Mouse (Mus musculus): ENCODE measurements around the gene Ttc33. TPM values are rescaled to one million over a fixed set of nuclear protein-coding genes. Genes with fewer than 3 reads are reported as not detected.
"Not testable (repeated sequence)": the region's sequence is repeated elsewhere in the genome, so short reads cannot be mapped to it uniquely, and the experiment has no call there.

Gene Ttc33
- polyA plus RNA-seq, 1 experiment from 2014 or later = 45.1 TPM

- no peak for ATAC-seq (replicated peaks; ENCODE audit: low FRiP score)
- Histone ChIP-seq H3K9me3 (replicated peaks) (no peaks in the 10 kb centered on the region), H3K4me2 (no peak overlapping the region), H3K36me3 (peaks cover 28% of the 10 kb centered on the region), H3K4me3 (replicated peaks) (no peak overlapping the region), H3K4me1 (peaks cover 21% of the 10 kb centered on the region), H3K27ac (no peak overlapping the region), H3K27me3 (no peaks in the 10 kb centered on the region), H3K9ac (no peak overlapping the region)
- WGBS = 79% methylated on average over 1 of the region's 1 CpGs
Observed at GRCm38 (mm10) chr15:5188029-5188428, 2.7 kb downstream of the Ttc33 start.

GRCm38 (mm10) chr15:5189504-5190093 lies 4.3 kb downstream of the Ttc33 start:
- H3K4me1 ChIP-seq = peaks cover 17% of the 10 kb centered on the region
- WGBS = 72% methylated on average over 10 of the region's 10 CpGs
- no peak for ATAC-seq (replicated peaks; ENCODE audit: low FRiP score)
- peaks cover 32% of the 10 kb centered on the region for H3K36me3 ChIP-seq
- no peak overlapping the region for H3K4me2 ChIP-seq
- H3K9me3 ChIP-seq (replicated peaks) = no peaks in the 10 kb centered on the region
- no peaks in the 10 kb centered on the region for H3K27me3 ChIP-seq
- H3K4me3 ChIP-seq (replicated peaks) = no peak overlapping the region
- no peak overlapping the region for H3K27ac ChIP-seq
- H3K9ac ChIP-seq = no peak overlapping the region

- H3K4me3 ChIP-seq (replicated peaks) = no peak overlapping the region
- H3K27ac ChIP-seq = no peak overlapping the region
- no peaks in the 10 kb centered on the region for H3K27me3 ChIP-seq
- H3K4me2 ChIP-seq = no peak overlapping the region
- H3K9me3 ChIP-seq (replicated peaks) = no peaks in the 10 kb centered on the region
- ATAC-seq (replicated peaks; ENCODE audit: low FRiP score) = no peak
- peaks cover 15% of the 10 kb centered on the region for H3K4me1 ChIP-seq
- 76% methylated on average over 3 of the region's 3 CpGs for WGBS
- peaks cover 39% of the 10 kb centered on the region for H3K36me3 ChIP-seq
- no peak overlapping the region for H3K9ac ChIP-seq
Observed at GRCm38 (mm10) chr15:5193833-5194232, 8.5 kb downstream of the Ttc33 start.

- ATAC-seq (replicated peaks; ENCODE audit: low FRiP score) = no peak
- no peak overlapping the region for H3K4me2 ChIP-seq
- H3K36me3 ChIP-seq = peaks cover 38% of the 10 kb centered on the region
- H3K27ac ChIP-seq = no peak overlapping the region
- H3K9ac ChIP-seq = no peak overlapping the region
- H3K27me3 ChIP-seq = no peaks in the 10 kb centered on the region
- 86% methylated on average over 6 of the region's 6 CpGs for WGBS
- H3K4me1 ChIP-seq = peaks cover 15% of the 10 kb centered on the region
- H3K9me3 ChIP-seq (replicated peaks) = no peaks in the 10 kb centered on the region
- H3K4me3 ChIP-seq (replicated peaks) = no peak overlapping the region
Observed at GRCm38 (mm10) chr15:5194446-5194845, 9.1 kb downstream of the Ttc33 start.

GRCm38 (mm10) chr15:5194931-5195330 lies 9.6 kb downstream of the Ttc33 start:
- 76% methylated on average over 9 of the region's 9 CpGs for WGBS
- H3K4me2 ChIP-seq = no peak overlapping the region
- H3K4me1 ChIP-seq = peaks cover 15% of the 10 kb centered on the region
- H3K27ac ChIP-seq = no peak overlapping the region
- H3K36me3 ChIP-seq = peaks cover 35% of the 10 kb centered on the region
- no peaks in the 10 kb centered on the region for H3K27me3 ChIP-seq
- no peak overlapping the region for H3K9ac ChIP-seq
- no peak for ATAC-seq (replicated peaks; ENCODE audit: low FRiP score)
- no peak overlapping the region for H3K4me3 ChIP-seq (replicated peaks)
- no peaks in the 10 kb centered on the region for H3K9me3 ChIP-seq (replicated peaks)

GRCm38 (mm10) chr15:5195987-5196514 lies 10.7 kb downstream of the Ttc33 start:
- no peaks in the 10 kb centered on the region for H3K27me3 ChIP-seq
- no peak overlapping the region for H3K4me3 ChIP-seq (replicated peaks)
- no peaks in the 10 kb centered on the region for H3K9me3 ChIP-seq (replicated peaks)
- WGBS = 55% methylated on average over 4 of the region's 4 CpGs
- H3K36me3 ChIP-seq = peaks cover 30% of the 10 kb centered on the region
- H3K4me1 ChIP-seq = peaks cover 15% of the 10 kb centered on the region
- ATAC-seq (replicated peaks; ENCODE audit: low FRiP score) = peak; percentile 85
- H3K9ac ChIP-seq = no peak overlapping the region
- peak overlapping the region; percentile 68 for H3K27ac ChIP-seq
- H3K4me2 ChIP-seq = peak overlapping the region; percentile 12; the same call in 1 of the 2 replicates

GRCm38 (mm10) chr15:5196691-5197090 lies 11.4 kb downstream of the Ttc33 start:
- H3K27me3 ChIP-seq = no peaks in the 10 kb centered on the region
- H3K9me3 ChIP-seq (replicated peaks) = no peaks in the 10 kb centered on the region
- no peak for ATAC-seq (replicated peaks; ENCODE audit: low FRiP score)
- H3K4me2 ChIP-seq = no peak overlapping the region
- no peak overlapping the region for H3K4me3 ChIP-seq (replicated peaks)
- peaks cover 25% of the 10 kb centered on the region for H3K36me3 ChIP-seq
- 58% methylated on average over 4 of the region's 4 CpGs for WGBS
- H3K4me1 ChIP-seq = peaks cover 15% of the 10 kb centered on the region
- H3K27ac ChIP-seq = peak overlapping the region; percentile 68; the same call in 1 of the 2 replicates
- H3K9ac ChIP-seq = no peak overlapping the region

GRCm38 (mm10) chr15:5205222-5205621 lies 19.9 kb downstream of the Ttc33 start:
- no peak overlapping the region for H3K9ac ChIP-seq

GRCm38 (mm10) chr15:5209116-5209515 lies 23.8 kb downstream of the Ttc33 start:
- H3K9ac ChIP-seq = no peak overlapping the region
- no peak overlapping the region for H3K4me2 ChIP-seq
- no peaks in the 10 kb centered on the region for H3K9me3 ChIP-seq (replicated peaks)
- WGBS = 98% methylated on average over 3 of the region's 3 CpGs
- no peak for ATAC-seq (replicated peaks; ENCODE audit: low FRiP score)
- H3K36me3 ChIP-seq = peaks cover 13% of the 10 kb centered on the region
- no peaks in the 10 kb centered on the region for H3K27me3 ChIP-seq
- no peak overlapping the region for H3K4me3 ChIP-seq (replicated peaks)
- no peaks in the 10 kb centered on the region for H3K4me1 ChIP-seq
- H3K27ac ChIP-seq = no peak overlapping the region

More at GRCm38 (mm10) chr15:5205222-5205621, 19.9 kb downstream of the Ttc33 start:
- H3K9me3 ChIP-seq (replicated peaks) = no peaks in the 10 kb centered on the region
- no peak overlapping the region for H3K4me3 ChIP-seq (replicated peaks)
- H3K27me3 ChIP-seq = no peaks in the 10 kb centered on the region
- H3K27ac ChIP-seq = no peak overlapping the region
- 88% methylated on average over 9 of the region's 9 CpGs for WGBS
- H3K36me3 ChIP-seq = peaks cover 7% of the 10 kb centered on the region
- no peak overlapping the region for H3K4me2 ChIP-seq
- no peaks in the 10 kb centered on the region for H3K4me1 ChIP-seq
- ATAC-seq (replicated peaks; ENCODE audit: low FRiP score) = no peak

GRCm38 (mm10) chr15:5220491-5220890 lies 35.2 kb downstream of the Ttc33 start:
- H3K27ac ChIP-seq = peak overlapping the region; percentile 37; the same call in 1 of the 2 replicates
- no peaks in the 10 kb centered on the region for H3K4me1 ChIP-seq
- H3K4me3 ChIP-seq (replicated peaks) = no peak overlapping the region
- 75% methylated on average over 6 of the region's 6 CpGs for WGBS
- no peak overlapping the region for H3K9ac ChIP-seq
- peaks cover 12% of the 10 kb centered on the region for H3K36me3 ChIP-seq
- no peaks in the 10 kb centered on the region for H3K27me3 ChIP-seq
- no peaks in the 10 kb centered on the region for H3K9me3 ChIP-seq (replicated peaks)
- no peak overlapping the region for H3K4me2 ChIP-seq
- ATAC-seq (replicated peaks; ENCODE audit: low FRiP score) = peak; percentile 66; the same call in 1 of the 2 replicates

GRCm38 (mm10) chr15:5230746-5231145 lies 45.4 kb downstream of the Ttc33 start:
- H3K9ac ChIP-seq; H3K36me3 ChIP-seq; ATAC-seq (replicated peaks; ENCODE audit: low FRiP score); H3K9me3 ChIP-seq (replicated peaks); H3K4me2 ChIP-seq; H3K27me3 ChIP-seq; H3K4me1 ChIP-seq; H3K4me3 ChIP-seq (replicated peaks); H3K27ac ChIP-seq: not testable (repeated sequence)
- whole genome bisulfite sequencing = 88% methylated on average over 10 of the region's 10 CpGs

- no peak overlapping the region for H3K4me2 ChIP-seq
- H3K9ac ChIP-seq = no peak overlapping the region
- no peak overlapping the region for H3K27ac ChIP-seq
- no peaks in the 10 kb centered on the region for H3K27me3 ChIP-seq
- H3K4me3 ChIP-seq (replicated peaks) = no peak overlapping the region
- no peaks in the 10 kb centered on the region for H3K9me3 ChIP-seq (replicated peaks)
- H3K4me1 ChIP-seq = peaks cover 8% of the 10 kb centered on the region; the same call in 1 of the 2 replicates
- WGBS = 91% methylated on average over 16 of the region's 16 CpGs
- no peaks in the 10 kb centered on the region for H3K36me3 ChIP-seq
- ATAC-seq (replicated peaks; ENCODE audit: low FRiP score) = no peak
Observed at GRCm38 (mm10) chr15:5234659-5235058, 49.3 kb downstream of the Ttc33 start.

Measured in kidney, embryonic 15.5 days (tissue).